Mouse (Mus musculus): Measurements from ENCODE around the gene Tbpl1. TPM values are rescaled to one million over a fixed set of nuclear protein-coding genes. Genes with fewer than 3 reads are reported as not detected.

Gene Tbpl1
- polyA plus RNA-seq, 1 experiment from 2014 or later: 110 TPM

- Histone ChIP-seq H3K4me1 (replicated peaks; ENCODE audit: control insufficient read depth, insufficient read depth, low read length) (peaks cover 17% of the 10 kb centered on the region), H3K9ac (replicated peaks; ENCODE audit: low read depth, low read length) (no peak overlapping the region), H3K9me3 (ENCODE audit: control insufficient read depth, low read length) (no peaks in the 10 kb centered on the region), H3K27me3 (replicated peaks; ENCODE audit: control insufficient read depth, insufficient read depth, low read length) (no peaks in the 10 kb centered on the region), H3K4me2 (ENCODE audit: low read length) (no peak overlapping the region), H3K4me3 (replicated peaks; ENCODE audit: low read length) (no peak overlapping the region), H3K27ac (ENCODE audit: low read length) (no peak overlapping the region), H3K36me3 (ENCODE audit: control insufficient read depth, insufficient read depth) (0 out of 2 replicates have a peak, but pooled peaks cover 3% of the 10 kb centered on the region)
- no peak for ATAC-seq
- WGBS: 78% methylated on average over 19 of the region's 19 CpGs
These were observed 32.0 kb downstream of the Tbpl1 start for GRCm38 (mm10) chr10:22699487-22700335.

DNA sequence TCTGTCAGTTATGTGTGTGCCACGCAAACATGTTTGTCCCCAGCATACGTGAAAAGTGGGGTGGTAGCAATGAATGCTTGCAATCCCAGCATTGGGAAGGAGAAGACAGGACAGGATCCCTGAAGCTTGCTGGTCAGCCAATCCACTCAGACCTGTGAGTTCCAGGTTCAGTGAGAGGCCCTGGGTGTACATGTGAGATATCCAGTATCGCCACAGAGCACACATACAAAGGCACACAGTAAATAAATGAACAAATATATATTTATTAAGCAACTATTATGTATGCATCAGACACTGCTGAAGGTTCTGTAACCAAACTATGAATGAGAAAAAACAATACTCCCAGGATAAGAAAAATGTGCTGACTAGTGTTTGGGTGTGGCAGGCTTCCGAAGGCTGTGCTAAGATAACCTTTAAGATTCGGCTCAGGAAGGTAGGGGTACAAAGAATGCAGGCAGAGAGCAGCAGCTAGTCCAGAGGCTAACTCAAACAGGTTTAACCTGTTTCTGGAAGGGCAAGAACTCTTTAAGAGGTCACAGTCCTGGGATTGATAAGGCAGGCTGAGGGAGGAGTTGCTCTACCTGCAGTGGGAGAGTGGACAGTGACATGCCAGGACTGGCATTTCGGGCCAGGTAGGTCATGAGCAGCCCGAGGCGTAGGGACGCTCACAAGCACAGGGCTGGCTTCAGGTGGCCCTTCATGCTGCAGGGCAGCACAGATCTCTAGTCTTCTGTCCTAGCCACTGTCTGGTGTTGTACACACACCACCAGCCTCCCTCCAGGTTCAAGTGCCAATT, 33.4 kb downstream of the Tbpl1 start:
- Histone ChIP-seq H3K27ac (ENCODE audit: low read length) (no peak overlapping the region), H3K4me2 (ENCODE audit: low read length) (no peak overlapping the region), H3K9ac (replicated peaks; ENCODE audit: low read depth, low read length) (no peak overlapping the region), H3K4me3 (replicated peaks; ENCODE audit: low read length) (no peak overlapping the region), H3K27me3 (replicated peaks; ENCODE audit: control insufficient read depth, insufficient read depth, low read length) (no peaks in the 10 kb centered on the region), H3K36me3 (ENCODE audit: control insufficient read depth, insufficient read depth) (0 out of 2 replicates have a peak, but pooled peaks cover 2% of the 10 kb centered on the region), H3K4me1 (replicated peaks; ENCODE audit: control insufficient read depth, insufficient read depth, low read length) (peaks cover 17% of the 10 kb centered on the region), H3K9me3 (ENCODE audit: control insufficient read depth, low read length) (no peaks in the 10 kb centered on the region)
- ATAC-seq: no peak
- 86% methylated on average over 9 of the region's 9 CpGs for WGBS

- Histone ChIP-seq H3K4me3 (replicated peaks; ENCODE audit: low read length) (no peak overlapping the region), H3K27me3 (replicated peaks; ENCODE audit: control insufficient read depth, insufficient read depth, low read length) (no peaks in the 10 kb centered on the region), H3K36me3 (ENCODE audit: control insufficient read depth, insufficient read depth) (no peaks in the 10 kb centered on the region), H3K4me2 (ENCODE audit: low read length) (no peak overlapping the region), H3K9ac (replicated peaks; ENCODE audit: low read depth, low read length) (no peak overlapping the region), H3K9me3 (ENCODE audit: control insufficient read depth, low read length) (no peaks in the 10 kb centered on the region), H3K4me1 (replicated peaks; ENCODE audit: control insufficient read depth, insufficient read depth, low read length) (peaks cover 10% of the 10 kb centered on the region), H3K27ac (ENCODE audit: low read length) (no peak overlapping the region; the same call in 1 of the 2 replicates)
- no peak for ATAC-seq
- 92% methylated on average over 7 of the region's 7 CpGs for WGBS
These were observed 34.9 kb downstream of the Tbpl1 start for GRCm38 (mm10) chr10:22696864-22697263.

GRCm38 (mm10) chr10:22696236-22696635, 35.5 kb downstream of the Tbpl1 start:
- no peak overlapping the region for H3K4me2 ChIP-seq (ENCODE audit: low read length)
- H3K9ac ChIP-seq (replicated peaks; ENCODE audit: low read depth, low read length): no peak overlapping the region
- no peak overlapping the region for H3K27ac ChIP-seq (ENCODE audit: low read length)
- no peaks in the 10 kb centered on the region for H3K9me3 ChIP-seq (ENCODE audit: control insufficient read depth, low read length)
- no peaks in the 10 kb centered on the region for H3K27me3 ChIP-seq (replicated peaks; ENCODE audit: control insufficient read depth, insufficient read depth, low read length)
- no peak overlapping the region for H3K4me3 ChIP-seq (replicated peaks; ENCODE audit: low read length)
- H3K36me3 ChIP-seq (ENCODE audit: control insufficient read depth, insufficient read depth): no peaks in the 10 kb centered on the region
- H3K4me1 ChIP-seq (replicated peaks; ENCODE audit: control insufficient read depth, insufficient read depth, low read length): peaks cover 4% of the 10 kb centered on the region
- whole genome bisulfite sequencing: 92% methylated on average over 9 of the region's 9 CpGs
- no peak for ATAC-seq

DNA sequence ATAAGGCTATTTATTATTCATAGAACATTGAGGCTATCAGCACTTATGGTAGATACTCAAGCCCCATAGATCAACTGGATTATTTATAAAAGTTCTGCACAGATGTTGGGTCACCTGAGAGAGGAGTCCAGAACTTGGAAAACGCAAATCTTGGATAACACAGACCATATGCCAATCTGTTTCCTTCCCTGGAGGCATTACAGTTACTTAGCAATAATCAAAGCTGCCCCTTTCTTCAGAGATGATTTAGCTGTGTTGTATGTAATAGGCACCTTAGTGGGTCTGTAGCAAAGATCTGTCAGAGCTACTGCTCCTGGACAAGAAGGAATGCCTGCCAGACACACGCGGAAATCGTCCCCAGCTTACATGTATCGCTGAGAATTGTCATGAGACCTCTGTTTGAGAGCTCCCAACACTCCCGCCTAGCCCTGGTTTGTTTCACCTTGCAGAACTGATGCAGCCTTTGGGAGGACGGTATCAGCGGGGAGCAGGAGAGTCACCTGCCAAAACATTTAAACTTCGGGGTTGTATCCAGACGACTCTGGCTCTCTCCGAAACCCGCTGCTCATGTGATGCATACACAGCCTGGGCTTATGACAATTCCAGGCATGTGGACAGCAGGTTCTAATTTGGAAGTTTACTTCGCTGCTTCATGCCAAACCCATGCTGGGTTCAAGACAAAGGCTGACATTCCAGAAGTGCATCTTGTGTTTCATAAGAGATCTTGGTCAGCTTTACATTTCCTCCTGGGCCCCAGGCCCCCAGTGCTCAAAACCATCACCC, 55.7 kb downstream of the Tbpl1 start:
- no peak for ATAC-seq
- Histone ChIP-seq H3K27me3 (replicated peaks; ENCODE audit: control insufficient read depth, insufficient read depth, low read length) (no peaks in the 10 kb centered on the region), H3K4me3 (replicated peaks; ENCODE audit: low read length) (no peak overlapping the region), H3K4me2 (ENCODE audit: low read length) (no peak overlapping the region), H3K9ac (replicated peaks; ENCODE audit: low read depth, low read length) (no peak overlapping the region), H3K4me1 (replicated peaks; ENCODE audit: control insufficient read depth, insufficient read depth, low read length) (no peaks in the 10 kb centered on the region), H3K27ac (ENCODE audit: low read length) (no peak overlapping the region), H3K9me3 (ENCODE audit: control insufficient read depth, low read length) (no peaks in the 10 kb centered on the region), H3K36me3 (ENCODE audit: control insufficient read depth, insufficient read depth) (no peaks in the 10 kb centered on the region)
- WGBS: 69% methylated on average over 13 of the region's 13 CpGs

DNA sequence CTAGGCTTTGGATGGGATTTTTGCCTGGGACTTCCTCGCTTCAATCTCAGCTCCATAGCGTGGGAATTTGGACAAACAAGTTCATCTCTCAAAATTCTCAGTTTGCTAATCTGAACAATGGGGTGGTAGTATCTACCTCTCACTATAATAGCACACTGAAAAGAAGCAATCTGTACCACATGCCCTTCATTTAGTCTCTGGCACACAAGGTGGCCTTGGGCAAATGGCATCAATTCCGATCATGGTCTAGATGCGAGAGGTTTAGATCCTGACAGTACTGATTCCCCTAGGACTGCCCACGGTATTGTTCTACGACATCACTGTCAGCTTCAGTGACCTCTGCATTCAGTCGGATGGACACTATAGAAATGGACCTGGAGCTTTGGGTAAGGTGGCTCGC, 57.6 kb downstream of the Tbpl1 start:
- H3K36me3 ChIP-seq (ENCODE audit: control insufficient read depth, insufficient read depth): no peaks in the 10 kb centered on the region
- H3K4me1 ChIP-seq (replicated peaks; ENCODE audit: control insufficient read depth, insufficient read depth, low read length): no peaks in the 10 kb centered on the region
- H3K27me3 ChIP-seq (replicated peaks; ENCODE audit: control insufficient read depth, insufficient read depth, low read length): no peaks in the 10 kb centered on the region
- H3K4me3 ChIP-seq (replicated peaks; ENCODE audit: low read length): no peak overlapping the region
- ATAC-seq: no peak
- no peaks in the 10 kb centered on the region for H3K9me3 ChIP-seq (ENCODE audit: control insufficient read depth, low read length)
- no peak overlapping the region for H3K4me2 ChIP-seq (ENCODE audit: low read length)
- no peak overlapping the region for H3K9ac ChIP-seq (replicated peaks; ENCODE audit: low read depth, low read length)
- WGBS: 90% methylated on average over 8 of the region's 8 CpGs
- no peak overlapping the region for H3K27ac ChIP-seq (ENCODE audit: low read length)

DNA sequence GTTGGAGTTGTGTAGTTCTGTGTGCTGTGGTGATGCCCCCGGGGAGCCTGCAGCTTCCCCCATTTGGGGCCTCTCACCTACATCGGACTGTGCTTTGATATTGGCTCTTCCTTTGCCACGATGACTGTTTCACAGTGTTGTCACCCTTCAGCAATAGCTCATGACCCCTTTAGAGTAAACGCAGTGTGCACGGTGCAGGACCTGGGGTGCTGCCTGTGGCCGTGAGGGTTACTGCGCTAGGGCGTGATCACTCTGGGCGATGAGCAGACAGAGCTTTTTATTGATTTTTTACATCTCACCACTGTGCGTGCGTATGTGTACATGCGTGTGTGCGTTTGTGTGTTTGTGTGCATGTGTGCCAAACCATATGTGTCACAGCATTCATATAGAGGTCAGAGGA, 63.2 kb downstream of the Tbpl1 start:
- Histone ChIP-seq H3K27me3 (replicated peaks; ENCODE audit: control insufficient read depth, insufficient read depth, low read length) (no peaks in the 10 kb centered on the region), H3K27ac (ENCODE audit: low read length) (no peak overlapping the region), H3K9ac (replicated peaks; ENCODE audit: low read depth, low read length) (no peak overlapping the region), H3K4me1 (replicated peaks; ENCODE audit: control insufficient read depth, insufficient read depth, low read length) (no peaks in the 10 kb centered on the region), H3K36me3 (ENCODE audit: control insufficient read depth, insufficient read depth) (no peaks in the 10 kb centered on the region), H3K4me3 (replicated peaks; ENCODE audit: low read length) (no peak overlapping the region), H3K4me2 (ENCODE audit: low read length) (no peak overlapping the region), H3K9me3 (ENCODE audit: control insufficient read depth, low read length) (no peaks in the 10 kb centered on the region)
- no peak for ATAC-seq
- WGBS: 92% methylated on average over 13 of the region's 13 CpGs

GRCm38 (mm10) chr10:22660286-22661000, 71.3 kb downstream of the Tbpl1 start:
- Histone ChIP-seq H3K4me3 (replicated peaks; ENCODE audit: low read length) (no peak overlapping the region), H3K9ac (replicated peaks; ENCODE audit: low read depth, low read length) (no peak overlapping the region), H3K4me1 (replicated peaks; ENCODE audit: control insufficient read depth, insufficient read depth, low read length) (peaks cover 9% of the 10 kb centered on the region), H3K4me2 (ENCODE audit: low read length) (no peak overlapping the region), H3K27ac (ENCODE audit: low read length) (no peak overlapping the region), H3K9me3 (ENCODE audit: control insufficient read depth, low read length) (no peaks in the 10 kb centered on the region), H3K27me3 (replicated peaks; ENCODE audit: control insufficient read depth, insufficient read depth, low read length) (no peaks in the 10 kb centered on the region), H3K36me3 (ENCODE audit: control insufficient read depth, insufficient read depth) (no peaks in the 10 kb centered on the region)
- no peak for ATAC-seq
- WGBS: 76% methylated on average over 5 of the region's 5 CpGs

Data from forebrain, embryonic 16.5 days (tissue).